Mouse (Mus musculus): Measurements from ENCODE around the gene Reln.

Gene Reln

GRCm38 (mm10) chr5:22344556-22344975, at the start of gene Reln:
Gene Reln, minus strand, starts transcription at chr5:22344702.
- DNase-seq (ENCODE audit: low spot score): no peak

- DNase-seq (ENCODE audit: low spot score): no peak
Observed at GRCm38 (mm10) chr5:22388502-22388901, 44.0 kb upstream of the Reln start.

DNA sequence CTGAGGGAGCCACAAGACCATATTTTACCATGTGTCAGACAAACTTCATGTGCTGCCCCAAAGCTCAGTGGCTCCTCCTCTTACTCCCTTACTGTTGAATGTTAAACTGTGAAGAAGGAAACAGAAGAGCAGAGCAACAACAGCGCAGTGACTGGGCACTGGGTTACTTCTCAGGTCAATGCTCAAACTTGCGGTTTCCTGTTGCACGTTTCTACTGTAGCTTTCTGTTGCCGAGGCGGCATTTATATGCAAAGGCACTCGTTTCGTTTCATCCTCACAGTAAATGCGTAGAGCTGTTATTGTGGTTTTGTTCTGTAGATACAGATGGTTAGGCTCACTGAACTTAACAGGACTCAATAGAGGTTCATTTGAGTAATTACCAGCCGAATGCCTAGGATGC, 16.0 kb upstream of the Reln start:
- DNase-seq (ENCODE audit: low spot score): no peak

DNA sequence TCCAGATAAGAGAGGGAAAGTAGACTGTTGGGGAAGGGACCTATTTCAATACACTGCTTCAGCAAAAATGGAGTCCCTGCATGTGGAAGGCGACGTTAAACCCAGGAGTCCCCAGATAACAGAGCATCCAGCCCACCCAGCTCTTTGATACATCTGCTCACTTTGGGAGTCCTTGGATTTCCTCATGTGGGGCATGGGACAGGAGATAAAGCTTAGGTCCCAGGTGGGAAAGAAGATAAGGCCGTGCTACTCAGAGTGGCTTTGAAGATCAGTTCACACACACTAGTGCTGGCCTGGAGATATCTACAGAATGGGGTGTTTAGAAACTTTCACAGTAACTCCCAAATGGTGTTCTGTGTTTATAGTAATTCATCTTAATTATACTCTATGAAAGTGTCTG, 3.9 kb upstream of the Reln start:
- DNase-seq (ENCODE audit: low spot score): no peak

- no peak for DNase-seq (ENCODE audit: low spot score)
Observed at GRCm38 (mm10) chr5:22347732-22348131, 3.2 kb upstream of the Reln start.

- no peak for DNase-seq (ENCODE audit: low spot score)
Observed at GRCm38 (mm10) chr5:22345894-22346635, 1.6 kb upstream of the Reln start.

DNA sequence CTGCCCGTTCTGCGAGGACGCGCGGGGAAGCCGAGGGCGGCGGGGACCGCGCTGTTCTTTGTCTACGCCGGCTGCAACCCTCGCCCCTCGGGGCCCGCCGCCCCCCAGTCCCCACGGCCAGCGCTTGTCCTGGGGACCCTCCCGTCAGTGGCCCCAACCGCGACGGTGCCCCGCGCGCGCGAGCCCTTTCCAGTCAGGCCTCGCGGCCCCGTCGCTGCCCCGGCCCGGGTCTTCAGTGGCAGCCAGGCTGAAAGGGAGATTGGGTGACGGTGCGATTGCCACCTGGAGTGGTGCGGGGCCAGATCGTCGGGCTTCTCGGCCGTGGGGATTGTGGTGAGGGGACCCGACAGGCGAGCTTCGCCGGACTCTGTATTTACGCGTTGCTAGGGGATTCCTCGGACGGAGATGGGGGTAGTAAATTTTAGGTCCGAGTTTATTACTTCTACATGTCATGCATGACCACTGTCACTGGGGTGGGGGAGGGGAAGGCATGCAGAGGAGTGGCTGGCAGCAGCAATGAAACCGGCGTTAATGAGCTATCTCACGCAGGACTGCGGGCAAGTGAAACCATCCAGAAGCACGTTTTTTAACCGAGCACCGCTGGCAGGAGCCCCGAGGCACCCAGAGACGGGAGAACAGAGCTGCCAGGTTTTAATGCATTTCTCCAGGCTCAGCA, 612 bp upstream of the Reln start:
- no peak for DNase-seq (ENCODE audit: low spot score)

GRCm38 (mm10) chr5:22343843-22344555, 503 bp downstream of the Reln start:
- DNase-seq (ENCODE audit: low spot score): peak; percentile 6

DNA sequence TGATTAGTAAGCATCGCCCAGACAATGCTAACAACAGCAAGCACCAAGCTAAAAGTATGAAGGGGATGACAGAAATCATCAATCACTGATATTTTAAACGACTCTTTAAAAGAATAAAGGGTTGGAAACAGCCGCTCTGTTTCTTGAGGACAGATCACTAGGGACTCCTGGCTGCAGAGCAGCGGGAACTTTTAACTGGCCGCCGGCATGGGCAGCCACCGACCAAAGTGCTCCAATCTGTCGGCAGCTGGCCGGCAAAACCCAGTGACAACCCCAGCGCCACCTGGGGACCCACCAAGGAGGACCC, 1.0 kb downstream of the Reln start:
- no peak for DNase-seq (ENCODE audit: low spot score)

- no peak for DNase-seq (ENCODE audit: low spot score)
Observed at GRCm38 (mm10) chr5:22342461-22342860, 2.0 kb downstream of the Reln start.

GRCm38 (mm10) chr5:22340991-22341390, 3.5 kb downstream of the Reln start:
- DNase-seq (ENCODE audit: low spot score): no peak

- DNase-seq (ENCODE audit: low spot score): no peak
Observed at GRCm38 (mm10) chr5:22335408-22335807, 9.1 kb downstream of the Reln start.

- no peak for DNase-seq (ENCODE audit: low spot score)
Observed at GRCm38 (mm10) chr5:22330802-22331201, 13.7 kb downstream of the Reln start.

GRCm38 (mm10) chr5:22328431-22329359, 15.8 kb downstream of the Reln start:
- DNase-seq (ENCODE audit: low spot score): no peak

- peak; percentile 18 for DNase-seq (ENCODE audit: low spot score)
Observed at GRCm38 (mm10) chr5:22327170-22327569, 17.3 kb downstream of the Reln start.

- DNase-seq (ENCODE audit: low spot score): no peak
Observed at GRCm38 (mm10) chr5:22323801-22324200, 20.7 kb downstream of the Reln start.

DNA sequence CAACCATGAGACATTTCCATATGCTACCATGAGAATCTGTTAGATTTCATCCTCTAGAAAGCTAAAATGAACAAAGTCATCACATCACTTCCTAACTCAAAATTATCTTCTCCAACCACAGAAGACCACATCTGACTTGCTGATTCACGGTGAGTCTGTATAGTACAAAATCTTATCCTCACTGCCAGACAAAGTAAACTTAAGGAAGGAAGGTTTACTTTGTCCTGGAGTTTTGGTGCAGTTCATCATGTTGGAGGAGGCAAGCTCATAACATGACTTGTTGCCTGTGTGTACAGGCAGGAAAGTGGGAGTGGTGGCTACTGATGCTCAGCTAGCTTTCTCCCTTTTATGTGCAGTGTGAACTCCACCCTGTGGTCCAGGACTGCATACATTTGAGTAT, 26.7 kb downstream of the Reln start:
- DNase-seq (ENCODE audit: low spot score): no peak

DNA sequence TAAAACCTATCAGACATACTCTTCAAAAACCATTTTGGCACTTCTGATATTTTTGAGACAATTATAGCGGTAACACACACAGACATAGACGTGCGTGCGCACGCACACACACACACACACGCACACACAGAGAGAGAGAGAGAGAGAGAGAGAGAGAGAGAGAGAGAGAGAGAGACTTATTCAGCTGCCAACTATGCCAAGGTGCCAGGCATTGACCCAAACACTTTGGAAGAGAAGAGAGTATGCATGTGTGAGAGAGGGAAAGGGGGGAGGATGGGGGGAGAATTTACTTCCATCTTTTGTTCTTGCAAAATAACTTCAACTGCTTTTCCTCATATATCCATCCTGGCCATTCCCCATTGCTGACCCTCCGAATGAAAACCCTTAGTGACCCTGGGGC, 28.0 kb downstream of the Reln start:
- no peak for DNase-seq (ENCODE audit: low spot score)

DNA sequence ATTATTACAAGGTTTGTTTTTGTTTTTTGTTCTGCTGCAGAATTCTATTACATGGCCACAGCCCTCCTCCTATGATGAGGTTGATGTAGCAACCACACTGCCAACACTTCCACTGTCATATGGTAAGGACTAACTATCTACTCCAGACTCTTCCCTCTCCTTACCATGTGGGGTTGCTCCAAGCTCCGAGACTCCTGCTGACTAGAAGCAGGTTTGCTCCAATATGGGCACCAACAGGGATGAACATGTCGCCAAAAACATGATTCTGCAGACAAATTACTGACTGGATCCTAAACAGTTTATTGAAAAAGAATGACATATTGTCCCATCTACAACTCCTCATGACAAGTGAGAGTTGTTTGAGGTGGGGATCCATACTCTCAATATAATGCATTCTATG, 28.5 kb downstream of the Reln start:
- no peak for DNase-seq (ENCODE audit: low spot score)

- no peak for DNase-seq (ENCODE audit: low spot score)
Observed at GRCm38 (mm10) chr5:22312995-22313394, 31.5 kb downstream of the Reln start.

DNA sequence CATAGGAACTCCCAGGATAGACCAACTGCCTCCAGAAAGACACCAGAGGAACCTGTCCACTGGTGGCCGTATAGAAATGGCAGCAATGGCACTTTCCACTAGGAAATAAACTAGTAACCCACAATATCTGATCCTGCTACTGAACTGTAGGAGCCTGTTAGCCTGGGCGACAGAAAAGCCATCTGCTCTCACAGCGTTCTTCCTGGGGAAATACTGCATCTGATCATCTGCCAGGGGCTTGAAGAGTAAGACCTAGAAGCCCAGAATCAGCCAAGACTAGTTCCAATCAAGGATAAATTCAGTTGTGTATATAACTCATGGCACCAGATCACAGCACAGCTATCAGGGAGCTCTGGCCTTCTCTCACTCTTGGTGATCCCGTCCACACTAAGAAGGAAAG, 33.5 kb downstream of the Reln start:
- no peak for DNase-seq (ENCODE audit: low spot score)

GRCm38 (mm10) chr5:22309001-22309400, 35.5 kb downstream of the Reln start:
- no peak for DNase-seq (ENCODE audit: low spot score)

All from urinary bladder, postnatal 14 days (tissue).